Mouse (Mus musculus): ENCODE data around the gene Arhgef17. TPM values are rescaled to one million over a fixed set of nuclear protein-coding genes. Genes with fewer than 3 reads are reported as not detected.
A peak's percentile ranks its signal among the peaks of the same experiment; 100 is the strongest.

Gene Arhgef17
- total RNA-seq, 2 experiments from 2014 or later: 76.5 to 81.6 TPM

DNA sequence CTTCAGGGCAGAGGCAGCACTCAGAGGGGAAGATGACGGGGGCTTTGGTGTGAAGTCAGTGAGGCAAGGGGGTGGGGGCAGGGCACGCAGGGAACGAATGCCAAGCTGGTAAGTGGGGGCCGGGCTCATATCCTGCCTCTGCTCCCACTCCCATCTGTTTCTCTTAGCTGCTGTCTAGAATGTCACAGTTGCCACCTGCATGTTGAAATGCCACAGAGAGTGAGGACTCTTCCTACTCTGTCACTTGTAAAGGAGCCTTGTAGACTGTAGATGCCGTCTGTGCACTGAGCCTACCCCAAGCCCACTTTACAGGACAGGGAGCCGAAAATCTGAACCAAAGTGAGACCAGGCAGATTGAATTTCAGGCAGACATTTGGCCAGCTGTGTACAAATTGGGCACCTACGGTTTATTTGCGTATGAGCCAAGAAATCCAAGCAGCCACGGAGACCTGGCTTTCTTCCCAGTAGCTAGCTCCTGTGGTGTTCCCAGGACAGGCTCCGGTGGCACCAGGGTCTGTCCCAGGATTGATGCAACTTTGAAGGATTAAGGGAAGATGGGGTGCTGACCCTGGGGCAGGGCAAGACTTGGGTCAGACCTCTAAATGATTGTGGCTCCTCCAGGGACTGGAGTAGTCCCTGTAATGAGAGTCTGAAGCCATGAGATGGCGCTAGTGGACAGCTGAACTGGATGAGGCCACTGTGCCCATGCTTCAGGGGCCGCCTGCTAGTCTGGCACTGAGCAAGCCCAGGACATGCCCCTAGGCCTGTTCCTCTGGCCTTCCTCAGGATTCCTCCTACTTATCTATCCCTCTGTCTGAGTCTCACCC is 11.1 kb upstream of the Arhgef17 start:
- DNase-seq (ENCODE audit: low spot score in 2 of 2): peak; percentile 76 to 80

DNA sequence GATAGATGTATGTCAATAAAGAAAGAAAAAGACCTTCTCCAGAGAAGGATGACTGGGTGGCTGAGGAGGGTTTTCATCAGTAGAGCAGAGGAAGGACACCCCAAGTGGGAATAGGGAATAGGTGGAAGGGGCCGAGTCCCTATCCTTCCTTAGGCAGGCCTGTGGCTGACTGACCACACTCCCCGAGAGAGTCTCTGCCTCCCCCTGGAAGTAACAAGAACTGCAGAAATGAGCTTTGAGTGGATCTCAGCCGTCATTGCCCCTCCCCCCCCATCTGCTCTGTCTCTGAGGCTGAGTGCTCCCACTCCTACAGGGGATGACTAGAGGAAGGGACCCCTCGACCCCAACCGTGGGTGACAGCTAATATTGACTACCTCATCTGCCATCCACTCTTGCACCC is 9.3 kb upstream of the Arhgef17 start:
- no peak for DNase-seq (ENCODE audit: low spot score in 2 of 2)

GRCm38 (mm10) chr7:100938106-100938505 is 6.2 kb upstream of the Arhgef17 start:
- no peak for DNase-seq (ENCODE audit: low spot score in 2 of 2)

- DNase-seq (ENCODE audit: low spot score in 2 of 2): no peak
Observed at GRCm38 (mm10) chr7:100937481-100937880, 5.6 kb upstream of the Arhgef17 start.

GRCm38 (mm10) chr7:100933520-100933919 is 1.6 kb upstream of the Arhgef17 start:
- no peak for DNase-seq (ENCODE audit: low spot score in 2 of 2)

DNA sequence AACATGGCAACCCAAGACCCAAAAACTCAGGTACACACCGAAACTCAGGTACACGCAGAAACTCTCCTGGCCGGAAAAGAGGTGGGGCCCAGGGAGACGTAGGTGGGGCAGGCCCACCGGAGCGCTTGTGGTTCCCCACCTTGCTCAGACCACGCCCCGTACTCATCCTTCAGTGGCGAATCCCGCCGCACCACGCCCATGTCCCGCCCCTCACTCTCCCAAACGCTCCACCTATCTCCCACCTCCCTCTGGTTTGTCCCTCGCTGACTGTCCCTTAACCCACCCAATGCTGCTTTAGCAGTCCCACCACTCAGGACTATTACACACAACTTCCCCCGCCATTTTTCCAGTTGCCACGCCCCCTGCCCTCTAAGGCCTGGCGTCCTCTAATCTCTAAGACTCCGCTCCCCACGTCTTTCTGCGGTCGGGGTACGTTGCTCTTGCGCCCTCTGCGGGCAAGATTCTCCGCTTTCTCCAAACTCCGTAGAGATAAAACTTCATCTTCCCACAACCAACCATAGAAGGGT is 637 bp upstream of the Arhgef17 start:
- peak; percentile 77 to 85 for DNase-seq (ENCODE audit: low spot score in 2 of 2)

GRCm38 (mm10) chr7:100931316-100931925 is 486 bp downstream of the Arhgef17 start:
- no peak for DNase-seq (ENCODE audit: low spot score in 2 of 2)

DNA sequence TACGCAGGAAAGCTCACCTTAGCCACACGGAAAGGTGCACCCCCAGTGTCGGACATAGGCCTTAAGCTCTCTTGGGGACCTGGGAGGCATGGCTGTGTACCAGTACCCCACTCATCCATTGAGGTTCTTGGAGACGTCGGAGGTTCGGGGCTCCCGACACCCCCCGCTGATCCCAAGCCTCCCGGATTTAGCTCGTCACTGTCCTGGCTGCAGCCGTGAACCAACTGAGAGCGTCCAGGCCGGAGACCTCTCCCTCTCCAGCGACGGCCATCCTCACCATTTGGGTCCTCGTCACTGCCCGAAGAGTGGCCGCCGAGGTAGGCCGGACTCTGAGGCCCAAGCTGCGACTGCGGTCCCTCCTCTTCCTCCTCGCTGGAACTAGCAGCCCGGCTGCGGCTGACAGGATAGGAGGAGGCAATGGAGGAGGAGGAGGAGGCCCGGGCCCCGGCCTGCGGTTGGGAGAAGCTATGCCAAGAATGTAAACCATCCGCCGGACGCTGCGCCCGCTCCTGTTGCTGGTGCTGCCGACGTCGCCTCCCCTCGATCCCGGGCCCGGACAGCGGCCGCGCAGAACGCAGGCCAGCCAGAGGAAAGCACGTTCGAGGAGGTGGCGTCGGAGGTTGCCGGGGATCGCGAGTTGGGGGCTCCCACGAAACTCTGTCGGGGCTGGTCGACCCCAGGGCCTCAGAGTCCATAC is 1.1 kb downstream of the Arhgef17 start:
- DNase-seq (ENCODE audit: low spot score in 2 of 2): no peak

DNA sequence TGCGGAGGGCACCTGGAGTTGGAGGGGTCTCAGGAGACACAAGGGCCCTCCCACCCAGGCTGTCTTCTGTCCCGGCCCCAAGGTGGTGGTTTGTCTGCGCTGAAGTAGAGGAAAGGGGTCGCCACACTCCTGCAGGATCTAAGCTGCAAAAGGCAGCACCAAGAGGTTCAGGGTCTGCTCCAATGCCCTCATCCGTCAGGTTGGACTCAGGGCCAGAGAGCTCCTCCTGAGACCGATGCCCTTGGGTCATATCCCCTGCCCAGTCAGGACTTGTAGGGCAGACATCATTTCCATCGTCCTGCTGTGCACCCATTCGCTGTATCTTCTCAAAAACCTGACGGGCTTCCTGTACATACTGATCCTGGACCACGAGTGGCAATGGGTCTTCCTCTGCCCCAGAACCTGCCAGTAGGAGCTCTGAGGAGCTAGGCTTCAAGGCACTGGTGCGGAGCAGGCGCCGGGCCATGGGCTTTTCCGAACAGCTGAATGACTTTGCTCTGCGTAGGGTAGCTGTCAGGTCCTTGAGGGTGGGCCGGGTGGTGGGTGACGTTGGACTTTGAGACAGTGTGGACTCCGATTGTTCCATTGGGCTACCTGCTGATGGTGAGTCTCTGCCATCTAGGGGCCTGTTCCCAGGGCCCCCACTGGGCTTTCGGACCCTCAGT is 2.1 kb downstream of the Arhgef17 start:
- DNase-seq (ENCODE audit: low spot score in 2 of 2): no peak

DNA sequence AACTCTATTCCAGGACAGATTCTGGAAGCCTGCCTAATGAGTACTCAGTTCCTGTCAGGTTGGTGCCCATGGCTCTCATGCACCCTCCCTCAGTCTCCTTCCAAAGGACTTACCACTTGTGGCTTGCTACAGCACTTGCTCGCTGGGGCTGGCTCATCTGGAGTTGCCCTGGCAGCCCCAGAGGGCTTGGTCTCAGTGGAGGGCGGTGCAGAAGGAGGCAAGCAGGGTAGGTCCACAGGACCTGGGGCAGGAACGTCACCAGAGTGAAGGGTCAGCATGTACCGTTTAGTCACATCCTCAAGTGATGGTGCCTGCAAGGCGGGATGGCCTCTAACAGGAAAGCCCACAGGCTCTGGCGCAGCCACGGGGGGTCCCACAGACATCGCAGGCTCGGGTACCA is 3.5 kb downstream of the Arhgef17 start:
- no peak for DNase-seq (ENCODE audit: low spot score in 2 of 2)

DNA sequence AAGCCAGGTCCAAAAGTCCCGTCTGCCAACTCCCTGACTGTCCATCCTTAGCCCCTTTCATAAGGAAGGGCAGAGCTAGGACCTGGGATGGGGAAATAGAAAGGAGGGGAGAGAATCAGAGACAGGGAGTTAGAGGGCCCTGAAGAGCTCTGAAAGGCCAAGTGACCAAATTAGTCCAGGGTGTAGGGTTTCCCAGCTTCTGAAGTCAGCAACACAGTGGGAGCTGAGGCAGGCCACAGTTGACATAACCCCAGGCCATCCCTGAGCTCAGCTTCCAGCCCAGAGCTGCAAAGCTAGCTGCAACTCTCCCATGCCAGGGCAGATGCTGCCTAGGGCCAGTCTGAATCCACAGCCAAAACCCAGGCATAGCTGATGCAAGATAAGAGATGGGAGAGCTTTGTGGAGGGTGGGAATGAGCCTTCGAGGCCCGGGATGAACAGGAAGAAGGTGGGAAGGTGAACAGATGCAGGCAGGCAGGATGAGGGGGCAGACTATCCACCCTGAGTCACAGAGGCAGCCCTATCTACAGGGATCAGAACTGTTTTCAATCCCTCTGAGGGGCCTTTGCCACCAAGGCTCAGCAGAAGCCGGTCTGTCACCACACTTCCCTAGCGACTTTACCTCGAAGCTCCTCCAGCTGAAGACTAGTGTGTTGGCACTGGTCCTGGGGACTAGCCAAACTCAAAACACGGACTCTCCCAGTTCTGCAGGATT is 4.5 kb downstream of the Arhgef17 start:
- no peak for DNase-seq (ENCODE audit: low spot score in 2 of 2)

GRCm38 (mm10) chr7:100926311-100926923 is 5.5 kb downstream of the Arhgef17 start:
- no peak for DNase-seq (ENCODE audit: low spot score in 2 of 2)

GRCm38 (mm10) chr7:100924674-100925445 is 7.0 kb downstream of the Arhgef17 start:
- DNase-seq (ENCODE audit: low spot score in 2 of 2): no peak

GRCm38 (mm10) chr7:100924200-100924599 is 7.7 kb downstream of the Arhgef17 start:
- no peak for DNase-seq (ENCODE audit: low spot score in 2 of 2)

- peak in 1 of 2 experiments; percentile 66 for DNase-seq (ENCODE audit: low spot score in 2 of 2)
Observed at GRCm38 (mm10) chr7:100922907-100923306, 9.0 kb downstream of the Arhgef17 start.

DNA sequence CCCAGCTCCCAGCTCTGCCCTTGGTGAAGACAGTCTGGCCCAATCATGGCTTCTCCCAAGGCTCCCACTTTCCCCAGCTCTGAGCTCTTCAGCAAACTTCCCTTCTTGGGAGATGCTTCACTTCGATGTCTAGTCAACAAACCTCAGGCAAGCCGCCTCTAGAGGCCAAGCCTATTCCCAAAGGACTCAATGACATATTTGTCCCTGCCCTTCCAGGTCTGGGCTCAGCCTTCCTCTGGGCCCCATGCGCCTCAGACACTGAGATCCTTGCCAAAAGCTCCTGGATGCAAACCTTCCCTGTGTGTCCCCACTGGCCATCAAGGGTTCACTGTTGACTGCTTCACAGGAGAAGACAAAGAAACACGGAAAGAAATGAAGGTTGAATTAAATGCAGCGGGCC is 10.6 kb downstream of the Arhgef17 start:
- DNase-seq (ENCODE audit: low spot score in 2 of 2): no peak

DNA sequence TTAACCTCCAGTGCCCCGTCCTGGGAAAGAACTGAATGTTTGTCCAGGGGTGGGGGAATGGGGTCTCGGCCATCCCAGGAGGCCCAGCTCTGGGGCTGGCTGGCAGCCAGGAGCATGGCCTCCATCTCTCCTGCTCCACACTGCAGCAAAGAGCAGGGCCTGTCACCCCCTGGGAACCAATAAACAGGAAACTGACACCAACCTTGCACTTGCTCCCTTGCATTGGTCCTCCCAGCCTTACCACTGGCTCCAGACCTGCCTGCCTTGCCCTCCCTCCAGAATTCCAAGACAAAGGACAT is 12.1 kb downstream of the Arhgef17 start:
- no peak for DNase-seq (ENCODE audit: low spot score in 2 of 2)

- DNase-seq (ENCODE audit: low spot score in 2 of 2): no peak
Observed at GRCm38 (mm10) chr7:100919006-100919808, 12.7 kb downstream of the Arhgef17 start.

DNA sequence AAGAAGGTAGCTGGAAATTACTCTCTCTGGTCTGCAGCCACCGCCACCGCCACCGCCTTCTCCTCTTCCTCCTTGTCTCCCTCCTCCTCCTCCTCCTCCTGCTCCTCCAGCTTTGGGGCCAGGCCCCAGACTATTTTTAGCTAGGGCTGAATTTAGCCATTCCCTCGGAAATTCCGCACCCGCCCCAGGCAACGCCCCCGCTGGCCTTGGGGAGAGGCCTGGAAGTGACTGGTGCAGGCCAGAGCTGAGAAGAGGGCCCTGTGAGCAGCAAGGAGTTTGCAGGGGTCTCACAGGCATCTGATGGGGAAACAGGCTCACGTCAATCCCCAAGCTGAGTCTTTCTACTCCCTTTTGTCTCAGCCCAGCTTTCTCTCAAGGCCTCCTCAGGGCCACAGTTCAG is 13.7 kb downstream of the Arhgef17 start:
- no peak for DNase-seq (ENCODE audit: low spot score in 2 of 2)

All from layer of hippocampus, postnatal 10 days (tissue).